Mouse (Mus musculus) right cerebral cortex, adult 18-20 months (tissue): Measurements from ENCODE around the gene Rufy4.
"Not testable (repeated sequence)": the region's sequence is repeated elsewhere in the genome, so short reads cannot be mapped to it uniquely, and the experiment has no call there.

Experiments
- DNase-seq: peaks from one replicate; pipeline ENCODE4 v3.0.0; 2022; ENCODE audit warnings: mixed read lengths

The Rufy4 gene

GRCm38 (mm10) chr1:74153461-74154184 lies 28.3 kb downstream of the Rufy4 start, which contains the start of gene Cxcr2:
Gene Cxcr2 (plus strand): TSS chr1:74153989.
- no peak for DNase-seq

- no peak for DNase-seq
These were observed 30.2 kb downstream of the Rufy4 start for GRCm38 (mm10) chr1:74155435-74156012.

- no peak for DNase-seq
These were observed 31.1 kb downstream of the Rufy4 start for GRCm38 (mm10) chr1:74156381-74156910.

DNA sequence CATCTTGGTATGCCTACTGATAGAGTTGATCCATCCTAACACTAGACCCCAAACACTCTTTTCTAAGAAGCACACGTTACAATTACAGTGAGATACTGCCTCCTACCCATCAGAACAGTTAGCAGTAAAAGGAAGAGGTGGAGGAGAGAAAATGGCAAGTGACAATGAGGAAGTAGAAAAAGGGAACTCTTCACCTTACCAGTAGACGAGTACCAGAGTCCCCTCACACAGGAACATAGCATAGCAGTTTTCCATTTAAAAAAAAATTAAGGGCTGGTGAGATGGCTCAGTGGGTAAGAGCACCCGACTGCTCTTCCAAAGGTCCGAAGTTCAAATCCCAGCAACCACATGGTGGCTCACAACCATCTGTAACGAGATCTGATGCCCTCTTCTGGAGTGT lies 34.3 kb downstream of the Rufy4 start:
- DNase-seq: not testable (repeated sequence)

GRCm38 (mm10) chr1:74160036-74160435 lies 34.7 kb downstream of the Rufy4 start:
- DNase-seq: no peak

- no peak for DNase-seq
These were observed 41.8 kb downstream of the Rufy4 start for GRCm38 (mm10) chr1:74167136-74167535.

DNA sequence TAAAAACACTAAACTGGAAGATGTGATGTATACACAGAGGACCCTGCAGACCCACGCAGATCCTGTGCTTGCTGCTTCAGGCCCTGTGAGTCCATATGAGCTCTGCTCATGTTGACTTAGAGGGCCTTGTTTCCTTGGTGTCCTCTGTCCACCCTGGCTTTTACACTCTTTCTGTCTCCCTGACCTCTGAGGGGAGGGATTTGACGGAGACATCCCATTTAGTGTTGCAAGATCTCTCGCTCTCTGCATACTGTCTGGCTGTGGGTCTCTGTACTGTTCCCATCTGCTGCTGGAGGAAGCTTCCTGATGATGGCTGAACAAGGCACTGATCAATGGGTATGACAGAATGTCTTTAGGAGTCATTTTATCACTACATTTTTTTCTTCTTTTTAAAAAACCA lies 44.4 kb downstream of the Rufy4 start:
- DNase-seq: no peak

GRCm38 (mm10) chr1:74172722-74173121 lies 47.4 kb downstream of the Rufy4 start:
- DNase-seq: no peak

DNA sequence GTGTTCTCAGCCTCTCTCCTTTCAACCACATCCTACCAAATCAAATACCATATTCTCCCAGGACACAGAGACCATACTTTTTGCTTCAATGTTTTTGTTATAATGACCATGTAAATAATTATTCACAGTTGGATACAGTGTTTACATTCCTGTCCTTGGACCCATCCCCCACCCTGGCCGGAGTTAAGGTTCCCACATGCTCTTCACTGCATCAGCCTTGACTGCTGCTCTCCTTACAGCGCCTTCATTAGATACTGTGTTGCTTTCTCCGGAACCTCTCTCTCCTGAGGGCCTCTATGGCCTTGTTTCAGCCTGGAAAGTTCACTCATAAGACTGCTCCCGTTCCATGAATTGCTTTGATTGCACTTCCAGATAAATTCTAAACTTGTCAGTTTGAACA lies 50.4 kb downstream of the Rufy4 start:
- no peak for DNase-seq

GRCm38 (mm10) chr1:74178618-74179017 lies 53.3 kb downstream of the Rufy4 start:
- DNase-seq: no peak

GRCm38 (mm10) chr1:74179624-74180408 lies 54.5 kb downstream of the Rufy4 start:
- DNase-seq: no peak

DNA sequence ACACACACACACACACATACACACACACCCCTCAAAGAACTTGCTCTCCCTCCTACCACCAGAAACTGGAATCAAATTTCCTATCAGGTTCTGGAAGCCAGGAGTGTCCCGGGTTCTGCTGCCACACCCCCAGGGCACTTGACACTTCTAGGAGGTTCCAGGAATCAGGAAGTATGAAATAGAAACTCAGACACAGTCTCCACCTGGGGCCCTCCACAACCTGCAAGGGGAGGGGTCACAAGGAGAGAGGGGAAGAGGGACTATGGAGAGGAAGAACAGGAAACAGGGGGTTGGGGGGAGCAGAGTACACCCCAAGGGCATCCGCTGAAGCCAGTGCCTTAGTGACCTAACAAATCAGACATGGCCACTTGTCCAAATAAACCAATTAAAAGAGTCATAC lies 56.1 kb downstream of the Rufy4 start:
- no peak for DNase-seq

DNA sequence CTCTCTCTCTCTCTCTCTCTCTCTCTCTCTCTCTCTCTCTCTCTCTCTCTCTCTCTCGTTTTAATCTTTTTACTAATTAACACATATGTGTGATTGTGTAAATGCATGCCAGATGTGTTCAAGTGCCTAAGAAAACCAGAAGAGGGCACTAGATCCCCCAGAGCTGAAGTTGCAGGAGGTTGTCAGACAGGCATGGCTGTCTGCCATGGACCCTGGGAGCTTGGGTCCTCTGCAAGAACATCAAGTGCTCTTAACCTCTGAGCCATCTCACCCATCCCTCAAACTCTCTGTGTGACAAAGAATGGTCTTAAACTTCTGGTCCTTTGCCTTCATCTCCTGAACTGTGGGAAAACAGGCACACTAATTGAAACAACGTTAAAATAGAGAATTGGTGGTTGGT lies 57.7 kb downstream of the Rufy4 start:
- no peak for DNase-seq

DNA sequence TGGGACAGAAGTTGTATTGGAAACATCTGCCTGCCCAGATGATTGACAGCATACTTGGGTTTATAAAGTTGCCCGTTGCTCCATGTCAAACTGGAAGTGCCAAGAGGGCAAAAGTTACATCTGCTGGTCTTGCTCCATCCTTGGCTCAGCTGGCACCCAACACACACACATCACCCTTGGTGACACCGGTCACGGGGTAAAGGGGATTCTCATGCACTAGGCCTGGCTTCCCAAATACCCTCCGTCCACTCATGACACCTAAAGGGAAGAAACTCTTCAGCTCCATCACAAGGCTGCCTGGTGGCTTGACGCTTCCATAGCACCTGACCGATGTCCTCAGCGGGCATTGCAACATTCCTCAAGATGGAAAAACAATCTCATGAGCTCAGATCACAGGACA lies 65.1 kb downstream of the Rufy4 start:
- DNase-seq: no peak

DNA sequence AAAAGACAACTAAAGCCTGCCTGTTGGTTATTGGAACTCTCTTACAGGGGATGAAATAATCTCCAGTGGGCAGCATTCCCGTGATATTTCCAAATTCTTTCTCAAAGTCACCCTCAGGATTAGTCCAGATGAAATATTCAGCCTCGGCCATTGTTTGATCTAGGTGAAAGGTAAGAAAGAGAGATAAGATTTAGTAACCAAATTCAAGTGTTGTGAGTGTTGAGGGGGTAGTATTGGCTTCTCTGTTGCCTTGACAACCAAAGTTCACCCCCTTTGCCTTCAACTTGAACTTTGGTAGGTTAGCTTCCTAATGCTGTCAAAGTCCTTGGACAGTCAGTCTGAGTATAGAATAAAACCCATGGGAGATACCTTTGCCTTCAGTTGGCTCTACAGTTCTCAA lies 67.4 kb downstream of the Rufy4 start:
- DNase-seq: no peak

DNA sequence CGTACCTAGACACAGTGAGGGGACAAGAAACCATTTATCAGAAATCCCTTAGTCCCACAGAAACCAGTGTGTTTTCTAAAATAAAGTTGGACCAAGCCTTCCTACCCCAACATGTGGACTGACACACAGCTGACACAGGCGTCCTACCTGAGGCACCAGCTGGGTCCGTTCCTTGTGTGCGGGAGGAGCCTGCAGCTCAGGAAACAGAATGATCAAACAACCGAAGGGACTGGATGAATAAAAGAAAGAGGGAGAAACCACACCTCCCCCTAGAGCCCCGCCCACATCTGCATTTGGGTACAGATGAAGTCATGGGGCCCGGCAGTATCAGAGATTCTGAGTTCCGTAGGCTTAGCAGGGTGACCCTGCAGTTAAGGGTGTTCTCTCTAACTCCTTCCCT lies 69.1 kb downstream of the Rufy4 start, which contains the start of gene Cxcr1:
TSS of gene Cxcr1 (minus strand) at position 187 of the 400 bp plus-strand sequence.
- DNase-seq: no peak

- DNase-seq: no peak
These were observed 70.6 kb downstream of the Rufy4 start for GRCm38 (mm10) chr1:74195961-74196360.

- DNase-seq: no peak
These were observed 71.5 kb downstream of the Rufy4 start for GRCm38 (mm10) chr1:74196621-74197419.
